Mouse (Mus musculus): ENCODE results near the gene Ssbp3. TPM values are rescaled to one million over a fixed set of nuclear protein-coding genes. Genes with fewer than 3 reads are reported as not detected.
A peak's percentile ranks its signal among the peaks of the same experiment; 100 is the strongest.

The Ssbp3 gene
- total RNA-seq, 2 experiments from 2014 or later, result 41.6 to 45.0 TPM

- intact Hi-C loops (cut with DNase I), result no loop called here
- DNase-seq (ENCODE audit: low spot score), result no peak
Observed at GRCm38 (mm10) chr4:107002517-107003165, 92.1 kb downstream of the Ssbp3 start.

GRCm38 (mm10) chr4:107003199-107003598 is 92.7 kb downstream of the Ssbp3 start:
- DNase-seq (ENCODE audit: low spot score), result no peak
- intact Hi-C loops (cut with DNase I), result no loop called here

GRCm38 (mm10) chr4:107003786-107004185 is 93.3 kb downstream of the Ssbp3 start:
- intact Hi-C loops (cut with DNase I), result no loop called here
- DNase-seq (ENCODE audit: low spot score), result no peak

- intact Hi-C loops (cut with DNase I), result no loop called here
Observed at GRCm38 (mm10) chr4:107004346-107004745, 93.8 kb downstream of the Ssbp3 start.

GRCm38 (mm10) chr4:107005166-107005565 is 94.7 kb downstream of the Ssbp3 start:
- intact Hi-C loops (cut with DNase I), result no loop called here
- no peak for DNase-seq (ENCODE audit: low spot score)

More at GRCm38 (mm10) chr4:107004346-107004745, 93.8 kb downstream of the Ssbp3 start:
- DNase-seq (ENCODE audit: low spot score), result no peak

GRCm38 (mm10) chr4:107006229-107006628 is 95.7 kb downstream of the Ssbp3 start:
- intact Hi-C loops (cut with DNase I), result no loop called here
- no peak for DNase-seq (ENCODE audit: low spot score)

- intact Hi-C loops (cut with DNase I), result no loop called here
- no peak for DNase-seq (ENCODE audit: low spot score)
Observed at GRCm38 (mm10) chr4:107006807-107007206, 96.3 kb downstream of the Ssbp3 start.

- no peak for DNase-seq (ENCODE audit: low spot score)
- intact Hi-C loops (cut with DNase I), result no loop called here
Observed at GRCm38 (mm10) chr4:107007359-107007758, 96.9 kb downstream of the Ssbp3 start.

GRCm38 (mm10) chr4:107008161-107008560 is 97.7 kb downstream of the Ssbp3 start:
- intact Hi-C loops (cut with DNase I), result no loop called here
- DNase-seq (ENCODE audit: low spot score), result no peak

GRCm38 (mm10) chr4:107009548-107009947 is 99.0 kb downstream of the Ssbp3 start:
- intact Hi-C loops (cut with DNase I), result no loop called here

GRCm38 (mm10) chr4:107011325-107012004 is 101.0 kb downstream of the Ssbp3 start:
- no peak for DNase-seq (ENCODE audit: low spot score)
- intact Hi-C loops (cut with DNase I), result no loop called here

More at GRCm38 (mm10) chr4:107009548-107009947, 99.0 kb downstream of the Ssbp3 start:
- DNase-seq (ENCODE audit: low spot score), result no peak

GRCm38 (mm10) chr4:107012005-107012478 is 101.5 kb downstream of the Ssbp3 start:
- intact Hi-C loops (cut with DNase I), result no loop called here
- DNase-seq (ENCODE audit: low spot score), result no peak

GRCm38 (mm10) chr4:107012574-107012973 is 102.1 kb downstream of the Ssbp3 start:
- intact Hi-C loops (cut with DNase I), result no loop called here
- no peak for DNase-seq (ENCODE audit: low spot score)

GRCm38 (mm10) chr4:107013119-107013816 is 102.8 kb downstream of the Ssbp3 start:
- DNase-seq (ENCODE audit: low spot score), result peak; percentile 51
- intact Hi-C loops (cut with DNase I), result no loop called here

- intact Hi-C loops (cut with DNase I), result no loop called here
- DNase-seq (ENCODE audit: low spot score), result no peak
Observed at GRCm38 (mm10) chr4:107013817-107014260, 103.3 kb downstream of the Ssbp3 start.

GRCm38 (mm10) chr4:107015971-107016511 is 105.5 kb downstream of the Ssbp3 start:
- intact Hi-C loops (cut with DNase I), result no loop called here
- no peak for DNase-seq (ENCODE audit: low spot score)

- no peak for DNase-seq (ENCODE audit: low spot score)
- intact Hi-C loops (cut with DNase I), result no loop called here
Observed at GRCm38 (mm10) chr4:107017257-107017656, 106.8 kb downstream of the Ssbp3 start.

- no peak for DNase-seq (ENCODE audit: low spot score)
Observed at GRCm38 (mm10) chr4:107018521-107018920, 108.0 kb downstream of the Ssbp3 start.

GRCm38 (mm10) chr4:107019027-107019426 is 108.5 kb downstream of the Ssbp3 start:
- intact Hi-C loops (cut with DNase I), result no loop called here
- no peak for DNase-seq (ENCODE audit: low spot score)

More at GRCm38 (mm10) chr4:107018521-107018920, 108.0 kb downstream of the Ssbp3 start:
- intact Hi-C loops (cut with DNase I), result no loop called here

GRCm38 (mm10) chr4:107020287-107021000 is 109.9 kb downstream of the Ssbp3 start:
- no peak for DNase-seq (ENCODE audit: low spot score)
- intact Hi-C loops (cut with DNase I), result no loop called here
